Mouse (Mus musculus): ENCODE results near the gene Ranbp6.

Ranbp6 gene

DNA sequence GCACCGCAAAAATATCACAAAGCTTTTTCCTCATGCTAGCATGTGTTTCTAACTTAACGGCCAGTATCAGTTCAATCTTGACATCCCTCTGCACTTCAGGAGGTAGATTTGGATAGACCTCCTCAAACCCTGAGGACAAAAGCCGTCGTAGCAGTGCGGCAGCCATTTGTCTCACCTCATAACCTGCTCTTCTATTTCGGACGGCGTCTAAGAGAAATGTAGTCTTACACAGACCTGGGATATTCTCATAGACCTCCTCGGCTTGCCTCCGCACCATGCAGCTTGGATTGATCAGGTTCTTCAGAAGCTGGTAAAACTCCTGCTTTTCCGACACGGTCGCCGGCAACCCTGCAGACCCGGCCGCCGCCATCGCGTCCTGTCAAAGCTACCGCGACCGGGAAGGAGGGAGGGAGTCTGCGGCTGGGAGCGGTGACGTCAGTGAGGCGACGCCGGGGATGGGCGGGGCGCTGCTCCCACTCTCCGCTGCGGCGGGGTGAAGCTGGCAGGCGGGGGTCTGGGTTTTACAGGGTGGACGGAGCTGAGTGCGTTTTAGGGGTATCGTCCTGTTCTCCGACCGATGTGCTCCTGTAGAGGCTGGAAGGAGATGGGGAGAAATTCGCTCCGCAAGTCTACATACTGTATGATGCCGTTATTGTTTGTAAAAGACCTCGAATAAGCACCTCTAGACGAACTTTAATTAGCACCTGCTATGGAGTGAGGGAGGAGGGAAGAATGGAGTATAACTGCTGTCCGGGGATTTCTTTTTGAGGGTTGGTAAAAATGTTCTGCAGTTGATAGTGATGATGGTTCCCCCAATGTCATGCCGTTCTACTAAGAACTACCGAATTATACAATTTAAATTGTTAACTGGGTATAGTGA, at the start of gene Ranbp6:
Gene Ranbp6, minus strand, starts transcription at position 394 of the 880 bp plus-strand sequence.
- POLR2A ChIA-PET: interaction anchor here in 3 of 4 experiments (0.5 to 2.6 kb wide), 18 partner anchors 8 to 375 kb away, joined by 3 to 13 read pairs (median 3); partner anchors contain the start of genes Ermp1 (in 2 of the 3) and Uhrf2 (in 2 of the 3)
- CTCF ChIA-PET: interaction anchor here in 3 of 4 experiments (0.6 to 1.1 kb wide), 5 partner anchors 8 to 201 kb away, joined by 4 to 10 read pairs (median 5); no protein-coding TSS in a partner anchor

DNA sequence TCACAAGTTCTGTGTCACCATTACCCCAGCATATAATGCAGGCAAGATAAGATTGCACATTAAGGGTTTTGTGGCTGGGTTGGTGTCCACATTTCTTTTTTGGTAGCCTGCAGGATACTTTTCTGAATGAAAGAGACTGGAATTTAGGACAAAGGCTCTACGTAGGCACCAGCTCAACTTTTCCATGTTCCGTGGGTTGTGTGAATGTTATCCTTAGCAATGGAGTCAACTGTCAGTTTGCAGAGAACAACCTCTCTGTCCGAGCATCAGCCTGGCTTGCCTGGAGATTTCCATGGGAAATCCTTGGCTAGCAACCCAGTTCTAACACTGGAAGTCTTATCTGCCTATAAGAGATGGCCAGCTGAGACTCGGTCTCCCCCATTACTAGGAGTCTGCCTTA, 48.0 kb upstream of the Ranbp6 start:
- POLR2A ChIA-PET: interaction anchor here in 1 of 4 experiments (0.6 kb wide), 1 partner anchor 1034 kb away, joined by 3 read pairs; no protein-coding TSS in a partner anchor
- CTCF ChIA-PET: interaction anchor here in 1 of 4 experiments (0.5 to 0.7 kb wide), 2 partner anchors 329 to 594 kb away, joined by 3 to 10 read pairs; no protein-coding TSS in a partner anchor

DNA sequence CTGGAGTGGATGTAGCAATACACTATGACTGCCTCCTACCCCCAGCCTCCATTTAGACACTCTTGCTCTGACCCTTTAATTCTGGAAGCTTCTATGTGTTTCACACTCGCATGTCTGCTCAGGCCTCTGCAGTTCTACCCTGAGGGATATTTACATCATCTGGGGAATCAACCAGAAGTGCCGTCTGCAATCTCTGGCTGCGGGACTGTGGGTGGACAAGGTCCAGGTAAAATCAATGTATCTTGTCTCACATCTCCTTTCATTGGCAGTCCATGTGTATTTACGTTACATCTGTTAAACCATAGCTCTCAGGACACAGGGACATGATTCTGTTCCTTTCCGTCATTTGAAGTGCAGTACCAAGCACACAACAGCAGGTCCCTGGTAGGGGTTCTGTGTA, 44.5 kb upstream of the Ranbp6 start:
- ChIA-PET CTCF (no interaction called here), POLR2A (interaction anchor here in 1 of 4 experiments (0.6 kb wide), 1 partner anchor 297 kb away, joined by 5 read pairs; no protein-coding TSS in a partner anchor)

DNA sequence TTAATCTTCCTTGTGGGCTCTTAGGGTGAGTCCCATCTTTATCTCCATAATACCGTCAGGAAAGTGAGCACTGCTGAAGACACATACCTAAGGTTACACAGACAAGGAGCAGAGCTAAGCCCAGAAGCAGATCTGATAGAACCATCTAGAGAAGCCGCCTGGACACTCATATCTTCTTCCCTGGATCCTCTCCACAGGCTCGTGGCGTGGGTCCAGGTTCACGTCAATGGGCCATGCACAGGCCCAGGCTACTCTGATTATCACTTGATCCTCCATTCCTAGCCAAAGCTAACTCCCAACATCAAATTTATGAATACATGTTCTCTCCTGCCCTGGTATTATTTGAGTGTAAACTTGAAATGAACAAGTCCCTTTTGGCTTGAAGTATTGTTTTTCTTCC, 40.9 kb upstream of the Ranbp6 start:
- ChIA-PET CTCF (no interaction called here), POLR2A (no interaction called here)

DNA sequence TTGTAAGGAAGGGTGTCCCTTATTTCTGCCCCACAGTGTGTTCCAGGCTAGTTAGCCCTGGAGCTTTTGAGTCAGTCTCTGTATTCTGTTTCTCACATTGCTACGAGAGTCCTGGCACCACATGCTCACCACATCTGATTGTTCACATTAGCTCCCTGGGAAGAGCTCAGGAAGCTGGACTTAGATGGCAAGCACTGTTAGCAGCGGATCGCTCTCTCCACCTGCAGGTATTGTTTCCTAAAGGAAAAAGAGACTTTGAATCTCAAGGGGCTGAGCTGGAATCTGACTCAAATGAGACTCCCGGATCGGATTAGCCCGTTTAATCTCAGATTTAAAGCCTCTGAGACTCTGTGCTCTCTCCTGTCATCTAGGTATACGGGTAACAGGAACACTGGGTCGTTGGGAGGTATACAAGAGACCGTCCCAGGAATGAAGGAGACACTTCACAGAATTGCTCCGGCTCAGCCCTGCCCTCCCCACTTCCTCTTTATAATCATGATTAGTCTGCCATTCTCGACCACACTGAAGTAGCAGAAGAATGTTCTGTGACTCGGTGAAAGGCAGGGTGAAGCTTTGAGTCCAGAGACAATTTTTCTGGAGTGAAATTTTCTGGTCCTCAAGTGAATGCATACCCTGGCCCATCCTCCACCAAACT, 38.4 kb upstream of the Ranbp6 start:
- CTCF ChIA-PET: interaction anchor here in 1 of 4 experiments (0.6 kb wide), 1 partner anchor 180 kb away, joined by 3 read pairs; no protein-coding TSS in a partner anchor
- POLR2A ChIA-PET: no interaction called here

DNA sequence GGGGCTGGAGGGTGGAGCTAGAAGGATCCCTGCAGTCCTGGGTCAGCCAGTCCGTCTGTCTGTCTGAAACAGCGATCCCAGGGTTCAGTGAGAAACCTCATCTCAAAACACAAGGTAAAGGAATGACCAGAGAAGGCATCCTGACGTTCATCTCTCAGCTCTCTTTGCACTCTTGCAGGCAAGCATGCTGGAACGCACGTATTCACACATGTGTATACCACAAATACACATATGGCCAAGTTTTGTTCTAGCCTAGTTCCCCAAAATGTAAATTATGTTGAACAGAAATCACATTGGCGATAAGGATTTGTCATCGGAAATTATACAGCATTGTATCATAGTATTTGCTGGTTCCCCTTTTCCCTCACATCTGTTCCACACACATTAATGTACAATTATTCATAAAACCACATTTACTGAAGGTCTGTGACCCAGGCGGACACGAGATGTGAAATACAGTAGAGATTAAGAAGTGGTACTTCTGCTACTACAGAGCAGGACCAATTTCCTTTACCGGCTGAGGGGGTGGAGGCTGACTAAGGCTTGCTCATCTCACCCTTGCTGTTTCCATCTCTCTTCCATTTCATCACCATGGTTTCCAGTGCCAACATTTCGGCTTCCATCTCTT, 37.3 kb upstream of the Ranbp6 start:
- ChIA-PET POLR2A (interaction anchor here in 1 of 4 experiments (0.6 kb wide), 1 partner anchor 1853 kb away, joined by 3 read pairs; no protein-coding TSS in a partner anchor), CTCF (interaction anchor here in 1 of 4 experiments (0.6 kb wide), 1 partner anchor 13 kb away, joined by 5 read pairs; no protein-coding TSS in a partner anchor)

DNA sequence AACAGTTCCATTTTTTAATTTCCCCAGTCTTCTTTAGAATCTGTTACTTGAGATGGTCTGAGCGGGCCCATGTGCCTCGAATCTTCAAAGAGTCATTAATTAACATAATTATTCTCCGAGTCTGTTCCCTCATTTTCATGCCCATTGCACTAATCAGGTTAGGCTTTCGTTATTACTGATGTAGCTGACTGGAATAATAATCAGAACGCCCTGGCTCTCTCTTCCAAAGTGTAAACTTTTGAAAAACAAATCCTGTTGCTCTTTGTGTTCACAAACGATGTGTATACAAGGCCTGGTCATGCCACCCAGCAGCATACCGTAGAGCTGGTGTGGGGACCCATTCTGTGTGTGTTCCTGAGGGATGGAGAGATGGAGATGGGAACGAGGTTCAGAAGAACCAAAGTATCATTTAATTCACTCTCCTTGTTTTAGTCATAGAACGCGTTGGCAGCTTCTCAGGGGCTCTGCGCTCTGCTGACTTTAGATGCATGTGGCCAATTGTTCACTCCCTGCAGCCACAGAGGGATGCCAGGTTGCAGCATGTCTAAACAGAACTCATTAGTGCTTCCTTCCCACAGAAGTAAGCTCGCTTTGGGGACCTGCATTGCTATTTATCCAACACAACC, 31.4 kb upstream of the Ranbp6 start:
- POLR2A ChIA-PET: no interaction called here
- CTCF ChIA-PET: interaction anchor here in 1 of 4 experiments (0.6 kb wide), 1 partner anchor 1023 kb away, joined by 3 read pairs; no protein-coding TSS in a partner anchor

DNA sequence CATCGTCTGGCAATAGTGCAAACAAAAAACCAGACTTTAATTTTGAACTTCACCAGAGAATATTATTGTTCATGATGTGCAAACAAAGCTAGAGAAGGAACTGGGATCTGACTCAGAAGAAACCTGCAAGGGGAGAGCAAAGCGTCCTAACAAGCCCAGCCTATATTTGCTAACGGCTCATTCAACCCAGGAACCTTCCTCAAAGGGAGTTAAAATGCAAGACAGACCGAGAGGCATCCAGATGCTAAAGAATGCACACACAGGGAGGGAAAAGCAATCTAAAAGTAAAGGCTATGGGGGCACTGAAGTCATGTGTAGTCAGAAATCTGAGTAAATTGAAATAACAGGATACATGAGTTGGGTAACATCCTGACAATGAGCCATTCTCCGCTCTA, 30.9 kb upstream of the Ranbp6 start:
- POLR2A ChIA-PET: no interaction called here
- CTCF ChIA-PET: interaction anchor here in 1 of 4 experiments (0.5 kb wide), 1 partner anchor 587 kb away, joined by 4 read pairs; no protein-coding TSS in a partner anchor

DNA sequence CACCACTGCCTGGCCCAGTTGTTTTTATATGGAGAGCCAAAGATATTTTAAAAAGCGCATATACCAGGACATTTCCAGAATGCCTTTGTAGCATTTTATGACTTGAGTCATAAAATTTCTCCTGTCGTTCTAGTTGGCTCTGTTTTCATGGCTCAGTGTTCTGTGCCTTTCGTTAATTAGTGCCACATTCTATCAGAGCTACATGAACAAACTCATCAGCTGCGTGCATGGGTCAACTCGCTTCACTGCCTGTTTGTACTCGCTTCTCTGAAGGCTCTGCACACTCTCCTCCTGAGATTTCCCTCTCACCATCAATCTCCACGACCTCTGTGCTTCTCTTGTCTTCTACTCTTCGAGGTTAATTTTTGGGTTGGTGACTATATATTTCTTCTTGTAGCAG, 30.2 kb upstream of the Ranbp6 start:
- ChIA-PET POLR2A (no interaction called here), CTCF (interaction anchor here in 1 of 4 experiments (0.5 kb wide), 1 partner anchor 587 kb away, joined by 4 read pairs; no protein-coding TSS in a partner anchor)

DNA sequence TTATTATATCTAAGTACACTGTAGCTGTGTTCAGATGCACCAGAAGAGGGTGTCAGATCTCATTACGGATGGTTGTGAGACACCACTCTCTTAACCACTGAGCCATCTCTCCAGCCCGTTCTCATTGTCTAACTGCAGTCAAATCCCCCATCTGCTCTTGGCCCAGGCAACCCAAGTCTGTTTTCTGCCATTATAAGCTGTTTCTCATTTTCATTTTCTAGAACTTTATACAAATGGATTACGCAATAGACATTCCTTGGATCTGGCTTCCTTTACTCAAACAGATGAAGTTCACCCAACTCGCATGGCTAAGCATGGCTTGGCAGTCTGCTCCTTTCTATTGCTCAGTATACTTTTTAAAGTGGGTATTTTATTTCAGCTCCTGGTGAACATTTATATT, 27.9 kb upstream of the Ranbp6 start:
- ChIA-PET CTCF (no interaction called here), POLR2A (interaction anchor here in 1 of 4 experiments (0.6 kb wide), 1 partner anchor 23 kb away, joined by 3 read pairs; no protein-coding TSS in a partner anchor)

DNA sequence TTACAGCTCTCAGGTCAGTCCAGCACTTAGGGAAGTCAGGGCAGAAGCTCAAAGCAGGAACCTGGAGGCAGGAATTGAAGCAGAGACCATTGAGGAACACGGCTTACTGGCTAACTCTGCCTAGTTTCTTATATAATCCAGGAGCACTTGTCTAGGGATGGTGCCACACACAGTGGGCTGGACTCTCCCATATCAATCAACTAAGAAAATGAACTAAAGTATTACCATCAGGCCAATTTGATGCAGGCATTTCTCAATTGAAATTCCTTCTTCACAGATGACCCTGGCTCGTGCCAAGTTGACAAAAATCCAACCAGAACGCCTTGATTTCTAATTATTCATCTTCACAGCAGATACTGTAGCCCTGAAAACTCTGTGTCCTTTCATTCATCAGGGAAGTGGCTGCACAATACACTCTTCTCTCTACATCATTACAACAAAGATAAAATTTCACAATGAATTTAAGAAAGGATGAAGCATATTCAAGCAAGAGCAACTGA, 25.9 kb upstream of the Ranbp6 start:
- POLR2A ChIA-PET: no interaction called here
- CTCF ChIA-PET: no interaction called here

DNA sequence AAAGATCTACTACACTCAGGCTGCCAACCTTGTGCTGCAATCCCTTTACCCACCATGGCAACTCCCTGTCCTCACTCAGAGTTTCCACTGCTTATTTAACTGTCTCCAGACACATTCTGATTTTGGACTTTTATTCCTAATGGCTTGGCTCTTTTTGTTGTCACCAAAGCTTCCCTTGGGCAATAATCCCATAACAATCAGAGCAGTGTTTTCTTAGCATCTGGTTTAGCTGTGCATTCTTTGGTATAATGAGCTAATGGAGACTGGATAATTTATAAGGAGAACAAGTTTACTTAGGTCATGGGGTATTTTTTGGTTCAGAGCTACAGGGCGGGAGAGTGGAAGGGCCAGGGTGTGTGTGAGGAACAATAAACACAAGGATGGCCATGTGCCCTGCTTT, 25.4 kb upstream of the Ranbp6 start:
- ChIA-PET POLR2A (no interaction called here), CTCF (interaction anchor here in 1 of 4 experiments (0.8 kb wide), 1 partner anchor 19 kb away, joined by 3 read pairs; no protein-coding TSS in a partner anchor)

DNA sequence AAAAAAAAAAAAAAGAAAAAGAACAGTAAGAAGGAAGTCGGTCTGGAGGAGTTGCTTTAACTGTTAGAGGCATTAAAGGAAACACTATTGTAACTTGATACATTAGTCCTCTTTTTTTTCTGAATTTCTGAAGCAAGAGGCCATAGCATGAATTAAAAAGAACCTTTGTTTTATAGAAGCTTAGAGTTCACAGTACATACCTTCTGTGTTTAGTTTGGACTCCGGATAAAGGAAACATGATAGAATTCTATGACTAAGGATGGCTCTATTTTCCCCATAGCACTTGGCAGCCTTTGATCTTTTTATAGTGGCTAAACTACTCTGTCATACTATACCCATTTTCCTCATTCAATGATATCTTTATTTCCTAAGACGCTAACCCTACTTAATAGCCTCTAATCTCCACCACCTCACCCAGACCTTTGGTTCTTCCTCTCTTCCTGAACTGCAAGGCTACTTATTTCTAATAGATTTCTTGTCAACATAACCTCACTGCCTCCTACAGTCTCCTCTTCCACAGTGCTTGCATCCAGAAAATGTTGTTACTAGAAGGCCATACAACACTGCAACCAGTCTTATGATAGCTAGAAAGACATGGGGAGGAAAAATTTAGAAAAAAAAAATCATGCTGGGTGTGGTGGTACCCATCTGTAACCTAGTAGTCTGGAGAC, 22.7 kb upstream of the Ranbp6 start:
- ChIA-PET CTCF (interaction anchor here in 1 of 4 experiments (1.2 kb wide), 1 partner anchor 210 kb away, joined by 3 read pairs; no protein-coding TSS in a partner anchor), POLR2A (interaction anchor here in 1 of 4 experiments (0.6 to 0.7 kb wide), 2 partner anchors 17 to 86 kb away, joined by 3 read pairs; no protein-coding TSS in a partner anchor)

DNA sequence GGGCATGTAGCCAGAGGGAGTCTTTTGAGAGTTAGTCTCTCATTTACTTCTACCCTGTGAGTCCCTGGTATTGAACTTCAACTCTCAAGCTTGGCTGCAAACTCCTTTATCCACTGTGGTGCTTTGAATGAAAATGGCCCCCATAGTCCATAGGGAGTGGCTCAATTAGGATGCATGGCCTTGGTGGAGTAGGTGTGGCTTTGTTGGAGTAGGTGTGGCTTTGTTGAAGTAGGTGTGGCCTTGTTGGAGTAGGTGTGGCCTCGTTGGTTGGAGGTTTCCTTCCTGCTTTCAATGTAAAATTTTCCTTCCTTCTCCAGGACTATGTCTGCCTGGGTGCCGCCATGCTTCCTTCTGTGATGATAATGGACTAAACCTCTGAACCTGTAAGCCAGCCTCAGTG, 18.1 kb upstream of the Ranbp6 start:
- POLR2A ChIA-PET: interaction anchor here in 3 of 4 experiments (0.8 to 2.1 kb wide), 11 partner anchors 15 to 222 kb away, joined by 3 to 14 read pairs (median 3); partner anchors contain the start of genes Uhrf2 (in 3 of the 3), Ranbp6 (in 2 of the 3) and 9930021J03Rik (in 1 of the 3)

DNA sequence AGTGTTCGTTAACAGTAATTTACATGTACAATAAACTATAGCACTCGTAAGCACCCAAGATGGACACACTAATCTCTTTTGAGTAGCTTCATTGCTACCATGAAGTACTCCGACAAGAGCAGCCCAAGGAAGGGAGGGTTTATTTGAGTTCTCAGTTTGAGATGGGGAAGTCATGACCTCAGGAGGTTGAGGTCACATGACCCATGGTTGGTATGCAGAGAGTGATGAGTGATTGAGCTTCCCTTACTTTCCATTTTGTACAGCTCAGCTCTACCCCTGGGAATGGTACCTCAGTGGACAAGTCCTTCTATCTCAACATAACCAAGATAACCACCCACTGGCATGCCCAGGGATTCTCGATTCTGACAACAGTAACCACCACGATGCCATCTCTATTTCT, 15.8 kb upstream of the Ranbp6 start:
- ChIA-PET CTCF (interaction anchor here in 1 of 4 experiments (0.7 kb wide), 1 partner anchor 151 kb away, joined by 3 read pairs; no protein-coding TSS in a partner anchor), POLR2A (interaction anchor here in 1 of 4 experiments (1.1 kb wide), 1 partner anchor 22 kb away, joined by 3 read pairs; no protein-coding TSS in a partner anchor)

More for the DNA sequence above, 18.1 kb upstream of the Ranbp6 start:
- CTCF ChIA-PET: interaction anchor here in 3 of 4 experiments (0.6 to 1.4 kb wide), 4 partner anchors 10 to 374 kb away, joined by 4 to 5 read pairs (median 4); partner anchors contain the start of gene Ermp1 (in 1 of the 3)

DNA sequence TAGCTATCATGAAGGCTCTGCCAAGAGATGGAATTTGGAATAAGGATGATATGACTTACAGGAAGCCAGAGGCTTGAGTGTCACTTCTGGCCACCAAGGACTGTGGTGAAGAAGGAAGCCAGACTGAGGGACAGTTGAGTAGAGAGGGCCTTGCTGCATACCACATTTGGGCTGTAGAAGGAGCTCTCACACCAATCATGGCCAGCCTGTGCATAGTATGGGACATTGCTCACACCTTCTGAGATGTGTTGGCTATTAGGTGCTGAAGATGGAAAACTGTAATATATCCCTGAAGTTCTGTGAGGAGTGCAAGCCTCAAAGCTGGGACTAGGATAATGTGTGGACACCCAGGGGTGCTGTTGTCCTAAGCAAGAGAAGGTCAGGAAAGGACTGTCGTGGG, 13.9 kb upstream of the Ranbp6 start:
- ChIA-PET CTCF (interaction anchor here in 3 of 4 experiments (0.6 to 1.2 kb wide), 7 partner anchors 60 to 727 kb away, joined by 3 to 7 read pairs (median 3); no protein-coding TSS in a partner anchor), POLR2A (no interaction called here)

DNA sequence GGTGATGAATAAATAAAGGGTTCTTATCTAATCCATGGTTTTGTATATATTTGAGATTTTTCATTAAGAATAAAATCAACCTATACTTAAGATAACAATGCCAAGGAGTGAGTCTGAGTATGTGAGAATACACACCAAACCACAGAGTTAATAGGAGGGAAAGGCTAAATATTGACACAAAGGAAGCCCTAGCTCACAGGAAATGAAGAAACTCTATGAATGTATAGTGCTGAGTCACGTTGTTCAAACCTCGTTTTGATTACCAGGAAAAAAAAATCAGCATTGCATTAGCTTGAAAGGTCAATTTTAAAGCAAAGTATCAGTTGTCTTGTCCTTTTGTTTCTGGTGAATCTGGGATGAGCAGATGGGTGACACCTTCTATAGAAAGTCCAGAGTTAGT, 12.2 kb upstream of the Ranbp6 start:
- ChIA-PET CTCF (interaction anchor here (0.5 to 2.2 kb wide), 29 partner anchors 9 to 729 kb away, joined by 3 to 12 read pairs (median 4); partner anchors contain the start of genes Gldc (in 1 of the 4) and Ranbp6 (in 1 of the 4)), POLR2A (interaction anchor here in 3 of 4 experiments (0.5 to 1.6 kb wide), 7 partner anchors 9 to 1281 kb away, joined by 3 to 6 read pairs (median 3); no protein-coding TSS in a partner anchor)

Data from embryonic stem cell, embryonic (primary cell).